Mouse (Mus musculus) urinary bladder, postnatal 25 days (tissue): Measurements from ENCODE around the gene Ankrd65.

Source experiments
- DNase-seq: peaks from one replicate; pipeline ENCODE4 v3.0.0; 2022; ENCODE audit warnings: low spot score

The Ankrd65 gene

DNA sequence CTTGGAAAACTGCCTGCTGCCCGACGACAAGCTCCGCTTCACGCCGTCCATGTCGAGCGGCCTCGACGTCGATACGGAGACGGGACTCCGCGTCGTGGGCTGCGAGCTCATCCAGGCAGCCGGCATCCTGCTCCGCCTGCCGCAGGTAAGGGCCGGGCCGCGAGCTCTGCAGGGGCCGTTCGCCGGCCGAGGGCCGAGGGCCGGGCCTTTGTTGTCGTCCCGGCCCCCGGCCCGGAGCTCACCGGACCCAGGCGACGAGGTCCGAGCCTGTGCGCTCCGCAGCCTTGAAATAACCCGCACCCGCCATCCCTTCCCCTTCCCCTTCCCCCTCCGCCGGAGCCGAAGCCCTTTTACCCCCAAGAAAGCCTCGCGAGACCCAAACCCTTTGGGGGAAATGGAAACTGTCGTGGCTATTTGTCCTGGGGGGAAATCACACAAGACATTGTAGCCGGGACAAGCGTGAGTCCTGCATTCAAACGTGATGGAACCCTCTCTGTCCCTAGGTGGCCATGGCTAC lies 22.5 kb downstream of the Ankrd65 start:
- DNase-seq: no peak

DNA sequence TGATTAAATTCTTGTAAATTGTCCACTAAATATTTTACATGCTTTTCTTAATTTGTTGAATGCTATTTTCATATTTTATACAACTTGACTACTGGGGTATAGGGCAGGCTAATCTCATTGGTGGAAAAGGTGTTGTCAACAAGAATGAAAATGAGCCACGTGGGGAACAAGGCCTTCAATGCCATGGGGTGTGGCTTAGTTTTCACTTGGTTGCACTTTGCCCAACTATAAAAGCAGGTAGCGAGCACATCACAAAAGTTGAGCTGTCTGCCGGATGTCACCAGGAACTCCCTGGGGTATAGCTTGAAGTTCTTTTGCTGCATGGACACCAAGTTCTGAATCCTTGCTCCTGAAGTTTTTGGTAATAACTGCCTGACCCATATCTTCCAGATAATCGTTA lies 27.3 kb downstream of the Ankrd65 start:
- DNase-seq: no peak

DNA sequence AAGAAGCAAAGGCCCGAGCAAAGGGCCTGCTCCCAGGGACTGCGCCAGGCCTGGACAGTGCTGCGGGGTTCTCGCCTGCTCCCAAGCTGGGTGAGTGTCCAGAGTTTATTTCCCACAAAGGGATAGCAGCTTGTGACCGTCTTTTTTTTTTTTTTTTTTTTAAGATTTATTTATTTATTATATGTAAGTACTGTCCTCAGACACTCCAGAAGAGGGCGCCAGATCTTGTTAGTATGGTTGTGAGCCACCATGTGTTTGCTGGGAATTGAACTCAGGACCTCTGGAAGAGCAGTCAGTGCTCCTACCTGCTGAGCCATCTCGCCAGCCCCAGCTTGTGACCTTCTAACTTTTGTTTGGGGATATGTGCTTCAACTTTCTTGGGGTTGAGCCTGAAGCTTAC lies 30.8 kb downstream of the Ankrd65 start:
- DNase-seq: no peak

DNA sequence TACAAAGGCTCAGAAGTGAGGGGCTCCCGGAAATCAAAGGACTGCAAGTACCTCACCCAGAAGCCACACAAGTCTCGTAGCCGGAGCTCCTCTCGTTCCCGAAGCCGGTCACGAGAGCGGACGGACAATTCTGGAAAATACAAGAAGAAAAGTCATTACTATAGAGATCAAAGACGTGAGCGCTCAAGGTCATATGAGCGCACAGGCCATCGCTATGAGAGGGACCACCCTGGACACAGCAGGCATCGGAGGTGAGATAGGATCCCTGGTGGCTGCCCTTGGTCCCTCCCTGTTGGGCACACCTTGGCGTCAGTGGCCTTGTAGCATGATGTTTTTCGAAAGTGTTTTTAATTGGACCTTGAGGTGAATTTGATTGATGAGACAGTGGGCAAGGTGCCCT lies 33.2 kb downstream of the Ankrd65 start:
- no peak for DNase-seq

DNA sequence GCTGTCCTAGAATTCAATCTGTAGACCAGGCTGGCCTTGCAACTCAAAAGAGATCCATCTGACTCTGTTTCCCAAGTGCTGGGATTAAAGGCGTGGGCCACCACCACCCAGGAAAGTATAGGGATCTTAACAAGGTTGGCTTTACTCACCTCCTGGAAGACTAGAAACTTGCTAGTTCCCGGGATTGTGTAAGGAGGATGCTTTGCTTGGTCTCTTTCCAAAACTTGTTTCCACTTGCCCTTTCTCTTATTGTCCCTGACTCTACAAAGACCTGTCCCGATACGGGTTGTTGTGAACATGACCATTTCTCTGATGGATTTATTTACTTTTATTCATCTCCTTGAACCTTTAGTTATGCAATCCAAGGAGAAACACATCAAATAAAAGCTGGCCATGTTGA lies 39.6 kb downstream of the Ankrd65 start:
- DNase-seq: no peak

DNA sequence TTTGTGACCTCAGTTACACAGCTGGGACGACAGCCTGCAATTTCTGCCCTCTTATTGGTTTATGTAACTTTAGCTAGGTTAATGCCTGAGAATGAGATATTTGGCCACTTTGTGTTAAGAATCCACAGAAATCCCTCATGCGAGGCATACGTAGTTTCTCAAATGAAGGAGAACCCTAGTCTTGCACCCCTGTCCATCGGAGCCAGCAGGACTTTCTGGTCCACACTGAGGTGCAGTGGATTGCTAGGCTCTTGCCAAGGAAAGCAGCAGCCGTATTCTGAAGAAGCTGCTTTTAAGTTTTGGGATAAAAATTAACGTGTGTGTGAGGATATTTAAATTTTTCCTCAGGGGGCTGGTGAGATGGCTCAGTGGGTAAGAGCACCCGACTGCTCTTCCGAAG lies 40.4 kb downstream of the Ankrd65 start:
- DNase-seq: no peak

DNA sequence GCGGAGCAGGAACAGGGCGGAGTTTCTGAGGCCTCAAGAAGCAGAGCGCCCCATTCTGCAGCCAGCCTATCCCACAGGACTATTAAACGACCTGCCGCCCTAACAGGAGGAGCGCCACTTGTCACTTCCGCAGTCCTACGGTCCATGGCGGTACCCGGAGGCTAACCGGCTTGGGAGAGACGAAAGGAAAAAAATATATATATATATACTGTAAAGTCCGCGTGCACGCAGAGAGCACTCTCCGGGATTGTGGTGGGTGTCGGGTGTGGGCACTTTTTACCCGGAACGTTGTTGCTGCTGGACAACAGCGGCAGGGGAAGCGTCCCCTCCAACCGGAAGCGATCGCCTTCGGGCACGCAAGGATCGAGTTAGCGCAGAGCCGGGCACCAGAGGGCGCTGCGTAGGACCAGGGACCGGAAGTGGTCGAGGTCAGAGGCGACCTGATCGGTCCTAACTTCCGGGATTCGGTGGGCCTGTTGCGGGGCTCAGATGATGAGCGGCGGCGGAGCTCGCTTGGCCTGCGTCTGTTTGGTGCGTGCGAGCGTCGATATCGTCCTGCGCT lies 41.0 kb downstream of the Ankrd65 start, which contains the start of gene Aurkaip1:
Gene Aurkaip1 (plus strand): TSS at position 68 of the 562 bp plus-strand sequence.
- peak; percentile 94 for DNase-seq

DNA sequence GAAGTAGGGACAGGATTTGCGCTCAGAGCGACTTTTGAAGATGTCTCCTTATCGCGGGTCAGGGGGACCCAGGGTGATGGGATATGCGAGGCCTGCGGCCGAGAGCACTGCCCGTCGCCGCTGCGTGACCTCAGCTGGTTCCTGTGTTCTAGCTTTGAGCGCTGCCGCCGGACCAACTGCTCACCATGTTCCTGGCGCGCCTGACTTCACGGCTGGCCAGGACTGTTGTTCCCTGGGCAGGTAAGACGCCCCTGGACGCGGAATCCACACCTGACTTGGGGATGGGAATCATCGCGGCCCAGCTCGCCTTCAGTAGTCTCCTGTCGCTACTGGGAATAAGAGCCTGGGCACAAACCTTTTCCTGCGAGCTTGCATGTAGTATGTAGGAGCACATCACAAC lies 41.6 kb downstream of the Ankrd65 start:
- DNase-seq: no peak

DNA sequence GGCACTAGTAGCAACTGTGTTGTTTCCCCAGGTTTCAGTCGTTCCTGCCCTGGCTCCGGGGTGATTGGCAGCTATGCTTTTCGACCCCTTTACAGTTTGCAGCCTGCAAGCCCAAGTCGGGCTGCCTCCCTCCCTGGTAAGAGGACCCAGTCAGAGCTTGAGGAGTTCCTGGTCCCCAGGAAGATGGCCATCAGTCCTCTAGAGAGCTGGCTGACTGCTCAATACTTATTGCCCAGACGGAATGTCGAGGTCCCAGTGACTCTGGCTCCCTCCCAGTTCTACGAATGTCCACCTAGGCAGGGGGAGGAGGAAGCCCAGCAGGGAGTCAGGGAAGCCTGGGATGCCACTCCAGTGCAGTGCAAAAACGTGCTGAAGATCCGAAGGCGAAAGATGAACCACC lies 42.1 kb downstream of the Ankrd65 start:
- DNase-seq: no peak

DNA sequence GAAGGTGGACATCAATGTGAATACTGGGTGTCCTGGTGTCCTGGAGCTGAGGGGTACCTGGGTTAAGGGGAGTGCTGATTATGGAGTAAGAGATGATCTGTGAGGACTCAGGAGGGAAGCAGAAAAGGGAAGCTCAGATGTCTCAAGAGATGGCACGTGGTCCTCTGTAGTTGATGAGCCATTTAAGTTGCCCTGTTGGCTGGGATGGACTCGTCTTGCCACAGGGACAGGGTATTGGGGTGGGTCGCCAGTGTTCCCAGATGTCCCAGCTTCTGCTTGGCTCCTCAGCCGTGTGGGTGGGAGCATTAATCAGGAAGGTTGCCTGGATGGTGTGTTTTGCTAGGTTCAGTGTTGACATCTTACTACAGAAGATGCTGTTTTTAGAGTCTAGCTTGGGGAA lies 43.0 kb downstream of the Ankrd65 start:
- no peak for DNase-seq

DNA sequence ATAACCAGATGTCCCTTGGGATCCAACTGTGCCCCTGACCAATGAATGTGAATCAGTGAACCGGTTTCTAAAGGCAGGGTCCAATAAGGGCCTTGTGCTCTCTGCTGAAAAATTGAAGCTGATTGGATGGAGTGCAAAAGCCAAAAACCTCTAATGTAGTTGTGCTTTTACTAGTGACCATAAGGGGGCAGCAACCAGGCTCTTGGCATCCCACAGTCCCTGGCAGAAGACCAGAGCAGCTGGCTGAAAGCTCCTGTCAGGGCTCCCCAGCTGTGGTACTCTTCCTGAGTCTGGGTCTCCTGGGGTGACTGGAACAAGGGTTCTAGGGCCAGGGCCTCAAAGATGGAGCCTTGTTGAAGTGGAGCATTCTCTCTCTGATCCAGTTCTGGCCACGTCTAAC lies 43.6 kb downstream of the Ankrd65 start:
- peak; percentile 77 for DNase-seq

DNA sequence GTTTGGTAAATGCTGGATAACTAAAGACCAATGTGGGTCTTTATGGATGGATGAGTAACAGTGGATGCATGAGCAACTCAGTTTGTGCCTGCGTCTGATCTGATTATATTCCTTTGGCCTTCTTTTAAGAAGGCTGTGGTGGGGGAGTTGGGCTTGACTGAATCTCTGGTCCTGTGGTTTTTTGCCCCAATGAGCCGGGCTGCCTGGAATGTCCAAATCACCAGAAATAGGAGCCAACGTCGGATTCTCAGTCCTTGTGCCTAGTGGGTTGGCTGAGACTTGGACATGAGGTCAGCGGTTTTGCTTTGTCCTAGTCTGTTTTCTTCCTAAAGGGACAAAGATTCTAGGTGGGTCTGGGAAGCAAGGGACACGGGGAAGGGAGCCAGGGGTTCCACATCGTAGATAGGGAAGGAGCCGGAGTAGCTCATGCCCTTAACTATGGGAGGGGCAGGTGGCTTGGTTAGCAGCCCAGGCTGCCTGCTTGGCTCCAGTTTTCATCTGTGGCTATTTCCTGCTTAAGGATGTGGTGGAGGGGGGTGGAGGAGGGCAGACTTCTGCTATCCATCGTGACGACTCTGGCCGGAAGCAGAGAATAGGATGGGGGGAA lies 47.3 kb downstream of the Ankrd65 start:
- no peak for DNase-seq

DNA sequence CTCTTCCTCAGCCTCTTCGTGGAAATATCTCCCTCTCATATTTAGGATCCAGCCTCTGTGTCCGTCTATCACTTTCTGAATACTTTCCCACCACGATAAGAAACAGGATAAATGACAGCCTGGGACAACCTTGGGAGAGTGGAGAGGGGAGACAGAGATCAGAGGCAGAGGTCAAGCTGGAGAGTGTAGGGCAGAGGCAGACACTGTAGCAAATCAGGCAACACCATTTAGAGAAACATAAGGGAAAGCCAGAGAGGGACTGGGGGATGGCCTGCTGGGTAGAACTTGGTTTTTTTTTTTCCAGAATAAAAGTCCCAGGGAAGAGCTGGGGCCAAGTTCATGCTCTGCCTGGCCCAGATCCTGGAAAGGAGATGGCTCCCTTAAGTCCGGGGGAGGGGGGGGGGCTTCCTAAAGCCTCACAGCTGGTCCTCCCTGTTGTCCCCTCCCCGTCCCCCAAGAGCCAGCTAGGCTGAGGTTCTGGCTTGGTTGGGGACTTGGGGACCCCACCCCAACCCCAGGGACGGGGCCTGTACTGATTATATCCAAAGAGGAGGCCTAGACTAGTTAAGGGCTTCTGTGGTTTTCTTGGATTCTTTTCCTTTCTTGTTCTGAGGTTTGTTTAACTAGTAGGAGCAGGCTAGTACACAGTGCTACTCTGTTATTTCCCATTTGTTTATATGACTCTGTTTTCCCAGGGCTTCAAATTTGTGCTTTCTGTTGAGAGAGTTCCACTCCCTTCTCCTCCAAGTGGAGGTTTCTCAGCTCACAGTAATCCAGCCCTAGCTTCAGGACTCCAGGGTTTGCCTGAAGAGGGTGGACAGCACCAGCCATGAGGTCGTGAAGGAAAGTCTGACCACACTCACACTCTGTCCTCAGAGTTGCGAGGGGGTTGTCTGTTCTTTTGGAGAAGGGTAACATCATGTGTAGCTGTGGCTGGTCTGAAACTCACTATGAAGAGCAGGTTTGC lies 48.2 kb downstream of the Ankrd65 start:
- no peak for DNase-seq

DNA sequence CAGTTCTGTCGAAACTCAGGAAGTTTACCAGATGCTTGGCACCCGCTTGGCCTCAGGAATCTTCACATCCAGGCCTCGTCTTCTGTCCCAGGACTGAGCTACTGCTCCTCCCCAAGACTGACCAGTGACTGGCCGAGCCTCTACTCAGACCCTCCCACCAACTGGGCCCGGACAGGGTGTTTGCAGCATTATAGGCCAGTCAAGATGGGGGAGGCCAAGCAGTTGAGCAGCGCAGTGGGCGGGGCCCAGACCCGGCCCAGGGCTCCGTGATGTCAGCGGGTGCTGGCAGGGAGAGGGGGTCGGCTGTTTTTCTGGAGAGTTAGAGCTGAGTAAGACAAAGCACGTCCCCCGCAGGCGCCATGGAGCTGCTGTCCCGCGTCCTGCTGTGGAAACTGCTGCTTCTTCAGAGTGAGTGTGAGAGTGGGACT lies 49.3 kb downstream of the Ankrd65 start, which contains the start of gene Mxra8:
Gene Mxra8 (plus strand): TSS at position 198 of the 428 bp plus-strand sequence.
- peak; percentile 67 for DNase-seq

DNA sequence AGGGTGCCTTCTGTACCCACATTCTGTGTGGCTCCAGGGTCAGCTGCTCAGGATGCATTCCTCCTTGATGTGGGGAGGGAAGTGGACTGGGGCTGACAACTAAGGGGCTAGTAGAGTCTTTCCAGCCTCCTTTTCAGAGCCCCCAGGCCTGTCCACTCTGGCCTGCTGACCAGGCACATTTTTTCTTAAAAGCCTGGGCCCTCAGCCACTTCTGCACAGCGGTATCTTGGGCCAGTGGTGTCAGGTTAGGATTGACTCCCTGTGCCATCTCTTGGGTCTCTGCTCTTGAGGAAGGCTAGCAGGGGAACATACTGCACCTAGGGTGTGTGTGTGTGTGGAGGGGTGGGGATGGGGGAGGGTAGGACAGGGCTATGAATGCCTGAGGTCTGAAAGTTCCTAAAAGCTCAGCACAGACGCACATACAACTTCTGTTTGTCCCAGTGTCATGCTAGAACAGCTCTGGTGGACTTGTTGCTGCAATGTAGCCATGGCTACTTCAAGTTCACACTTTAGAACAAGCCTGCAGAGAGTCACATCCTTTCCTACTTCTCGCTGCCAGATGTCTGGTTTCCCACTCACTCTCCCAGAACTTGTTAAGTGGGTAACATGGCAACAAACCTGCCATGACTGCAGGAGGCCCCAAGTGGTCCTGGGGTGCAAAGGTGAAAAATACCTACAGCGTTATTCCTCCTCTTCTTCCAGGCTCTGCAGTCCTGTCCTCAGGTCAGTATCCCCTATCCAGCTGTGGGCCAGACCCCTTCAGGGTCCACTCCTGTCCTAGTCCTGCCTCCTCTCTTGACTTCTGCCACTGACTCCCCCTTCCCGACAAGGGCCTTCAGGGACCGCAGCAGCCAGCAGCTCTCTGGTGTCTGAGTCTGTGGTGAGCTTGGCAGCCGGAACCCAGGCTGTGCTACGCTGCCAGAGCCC lies 50.1 kb downstream of the Ankrd65 start:
- DNase-seq: no peak

DNA sequence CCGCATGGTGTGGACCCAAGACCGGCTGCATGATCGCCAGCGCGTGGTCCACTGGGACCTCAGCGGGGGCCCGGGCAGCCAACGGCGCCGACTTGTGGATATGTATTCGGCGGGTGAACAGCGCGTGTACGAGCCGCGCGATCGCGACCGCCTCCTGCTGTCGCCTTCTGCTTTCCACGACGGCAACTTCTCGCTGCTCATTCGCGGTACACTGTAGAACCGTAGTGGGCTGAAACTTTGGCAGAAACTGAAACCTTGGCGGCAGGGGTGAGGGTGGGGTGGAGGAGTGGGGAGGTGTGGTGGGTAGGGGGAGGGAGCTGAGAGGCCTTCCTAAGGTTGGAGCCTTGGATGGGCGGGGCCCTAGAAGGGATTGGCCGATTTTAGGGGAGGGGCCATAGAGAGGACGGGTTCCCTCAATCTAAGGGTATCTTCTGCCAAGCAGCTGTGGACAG lies 50.8 kb downstream of the Ankrd65 start:
- DNase-seq: peak; percentile 50

DNA sequence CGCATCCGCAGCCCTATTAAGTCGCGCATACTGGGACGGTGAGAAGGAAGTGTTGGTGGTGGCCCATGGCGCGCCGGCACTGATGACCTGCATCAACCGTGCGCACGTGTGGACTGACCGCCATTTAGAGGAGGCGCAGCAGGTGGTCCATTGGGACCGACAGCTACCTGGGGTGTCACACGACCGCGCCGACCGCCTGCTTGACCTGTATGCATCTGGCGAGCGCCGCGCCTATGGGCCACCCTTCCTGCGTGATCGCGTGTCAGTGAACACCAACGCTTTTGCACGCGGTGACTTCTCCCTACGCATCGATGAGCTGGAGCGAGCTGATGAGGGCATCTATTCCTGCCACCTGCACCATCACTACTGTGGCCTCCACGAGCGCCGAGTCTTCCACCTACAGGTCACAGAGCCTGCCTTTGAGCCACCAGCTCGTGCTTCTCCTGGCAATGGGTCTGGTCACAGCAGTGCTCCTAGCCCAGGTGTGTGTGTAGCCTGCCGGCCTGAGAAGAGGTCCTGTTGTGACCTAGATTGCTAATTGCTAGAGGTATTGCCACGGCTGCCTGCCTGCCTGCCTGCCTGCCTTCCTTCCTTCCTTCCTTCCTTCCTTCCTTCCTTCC lies 51.5 kb downstream of the Ankrd65 start:
- DNase-seq: no peak

DNA sequence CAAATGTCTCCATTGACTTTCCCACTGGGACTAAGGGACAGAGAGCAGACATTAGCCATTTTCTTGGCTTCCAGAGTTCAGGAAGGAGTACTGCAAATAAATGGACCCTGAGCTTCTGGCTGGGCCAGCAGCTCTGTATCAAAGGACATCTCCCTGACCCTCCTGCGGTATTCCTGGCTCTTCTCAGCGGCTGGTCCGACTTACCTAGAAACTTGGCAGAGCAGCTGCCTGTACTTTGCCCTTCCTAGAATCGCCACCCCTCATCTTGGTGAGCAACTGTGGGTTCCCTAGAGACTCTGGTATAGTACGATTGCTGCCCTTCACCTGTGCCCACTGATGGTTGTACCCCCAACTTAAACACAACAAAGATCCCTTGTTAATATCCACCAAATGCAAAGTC lies 53.0 kb downstream of the Ankrd65 start:
- DNase-seq: no peak

DNA sequence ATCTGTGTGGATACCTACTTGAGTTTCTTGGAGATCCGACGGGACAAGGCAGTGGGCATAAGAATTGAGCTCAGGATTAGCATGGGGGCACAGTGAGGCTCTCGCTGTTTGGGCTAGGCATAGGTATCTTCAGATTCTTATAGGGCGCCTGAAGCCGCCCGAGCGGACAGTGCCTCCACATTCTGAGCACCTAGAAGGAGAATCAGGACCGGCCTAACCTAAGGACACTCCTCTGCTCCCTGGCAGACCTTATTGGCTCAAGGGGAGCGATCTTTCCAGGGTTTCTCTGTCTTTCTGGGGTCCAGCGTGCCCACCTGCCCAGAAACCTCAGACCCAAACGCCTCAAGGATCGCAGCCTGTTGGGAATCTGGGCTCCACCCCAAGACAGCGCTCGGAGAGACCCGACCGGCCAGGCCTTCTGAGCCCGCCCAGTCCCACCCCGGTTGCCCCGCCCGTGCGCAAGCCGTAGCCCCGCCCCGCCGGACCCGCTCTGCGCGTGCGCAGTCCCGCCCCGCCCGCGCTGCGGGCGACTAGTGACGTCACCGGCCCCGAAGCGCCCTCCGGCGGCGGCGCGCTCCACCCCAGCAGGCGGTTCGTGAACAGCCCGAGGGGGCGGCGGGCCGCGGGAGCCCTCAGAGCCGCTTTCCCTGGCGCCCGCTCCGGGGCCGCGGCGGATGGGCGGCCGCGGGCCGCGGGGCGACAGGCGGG lies 56.8 kb downstream of the Ankrd65 start, which contains the start of gene Dvl1:
Gene Dvl1 (plus strand): TSS at position 532 of the 708 bp plus-strand sequence.
- DNase-seq: peak; percentile 99
